Mouse (Mus musculus) E14TG2a.4 (cell line): ENCODE measurements around the gene Clasp1.

Source experiments
- H3K27me3 ChIP-seq: 2 replicates; pipeline ENCODE4 v1.6.1; 2014; ENCODE audit warnings: low read length, control low read depth; ENCODE audit not compliant: insufficient read depth
- H3K36me3 ChIP-seq: 2 replicates; pipeline ENCODE4 v1.6.1; 2014; ENCODE audit warnings: low read length, control low read depth; ENCODE audit not compliant: insufficient read depth
- H3K4me1 ChIP-seq: replicated peaks from 2 replicates; pipeline ENCODE4 v1.6.1; 2014; ENCODE audit warnings: low read depth, low read length, control low read depth
- H3K4me3 ChIP-seq: replicated peaks from 2 replicates; pipeline ENCODE4 v1.5.1; 2014; ENCODE audit warnings: mild to moderate bottlenecking, low read length
- H3K9me3 ChIP-seq: 2 replicates; pipeline ENCODE4 v1.6.1; 2014; ENCODE audit warnings: low read length, control low read depth
- CTCF ChIP-seq: conservative IDR thresholded peaks from 2 replicates; pipeline ENCODE4 v1.5.1; 2014; ENCODE audit warnings: low read length
- NANOG ChIP-seq: IDR thresholded peaks from 2 replicates; pipeline ENCODE4 v1.6.1; 2014; ENCODE audit warnings: borderline replicate concordance, low read length, mixed read lengths
- POU5F1 ChIP-seq: IDR thresholded peaks from 2 replicates; pipeline ENCODE4 v1.6.1; 2014; ENCODE audit warnings: low read length, borderline replicate concordance

The Clasp1 gene

GRCm38 (mm10) chr1:118380105-118380786, 8.6 kb upstream of the Clasp1 start:
- TF ChIP-seq POU5F1, result no peak
- TF ChIP-seq CTCF, result no peak
- TF ChIP-seq NANOG, result no peak
- Histone ChIP-seq H3K27me3 (no peaks in the 10 kb centered on the region), H3K4me1 (0 out of 2 replicates have a peak, but pooled peaks cover 8% of the 10 kb centered on the region), H3K4me3 (no peak overlapping the region), H3K36me3 (peaks cover 3% of the 10 kb centered on the region; the same call in 1 of the 2 replicates), H3K9me3 (no peaks in the 10 kb centered on the region)

GRCm38 (mm10) chr1:118388127-118388756, 616 bp upstream of the Clasp1 start:
- Histone ChIP-seq H3K4me3 (peak overlapping the region; percentile 91), H3K27me3 (no peaks in the 10 kb centered on the region), H3K36me3 (peaks cover 15% of the 10 kb centered on the region), H3K9me3 (no peaks in the 10 kb centered on the region), H3K4me1 (peaks cover 31% of the 10 kb centered on the region)
- TF ChIP-seq POU5F1 (no peak), NANOG (no peak), CTCF (no peak)

GRCm38 (mm10) chr1:118389454-118390265, 802 bp downstream of the Clasp1 start:
- H3K36me3 ChIP-seq, result peaks cover 20% of the 10 kb centered on the region
- no peaks in the 10 kb centered on the region for H3K27me3 ChIP-seq
- TF ChIP-seq NANOG (no peak), POU5F1 (no peak), CTCF (no peak)
- H3K4me3 ChIP-seq, result peak overlapping the region; percentile 91
- peaks cover 33% of the 10 kb centered on the region for H3K4me1 ChIP-seq
- no peaks in the 10 kb centered on the region for H3K9me3 ChIP-seq

- no peaks in the 10 kb centered on the region for H3K27me3 ChIP-seq
- no peaks in the 10 kb centered on the region for H3K9me3 ChIP-seq
- H3K36me3 ChIP-seq, result peaks cover 20% of the 10 kb centered on the region
- no peak for TF ChIP-seq CTCF
- no peak for TF ChIP-seq NANOG
- no peak for TF ChIP-seq POU5F1
- peak overlapping the region; percentile 91 for H3K4me3 ChIP-seq
- peaks cover 33% of the 10 kb centered on the region for H3K4me1 ChIP-seq
Observed at GRCm38 (mm10) chr1:118390266-118390660, 1.4 kb downstream of the Clasp1 start.

- no peak for TF ChIP-seq CTCF
- no peak for TF ChIP-seq NANOG
- TF ChIP-seq POU5F1, result no peak
- peaks cover 36% of the 10 kb centered on the region for H3K4me1 ChIP-seq
Observed at GRCm38 (mm10) chr1:118390871-118391387, 2.1 kb downstream of the Clasp1 start.

GRCm38 (mm10) chr1:118392246-118392645, 3.4 kb downstream of the Clasp1 start:
- Histone ChIP-seq H3K27me3 (no peaks in the 10 kb centered on the region), H3K36me3 (peaks cover 16% of the 10 kb centered on the region), H3K4me3 (no peak overlapping the region), H3K9me3 (no peaks in the 10 kb centered on the region), H3K4me1 (peaks cover 28% of the 10 kb centered on the region)
- no peak for TF ChIP-seq CTCF
- no peak for TF ChIP-seq POU5F1
- no peak for TF ChIP-seq NANOG

More at GRCm38 (mm10) chr1:118390871-118391387, 2.1 kb downstream of the Clasp1 start:
- Histone ChIP-seq H3K27me3 (no peaks in the 10 kb centered on the region), H3K36me3 (peaks cover 24% of the 10 kb centered on the region), H3K4me3 (peak overlapping the region; percentile 91), H3K9me3 (no peaks in the 10 kb centered on the region)

GRCm38 (mm10) chr1:118393916-118394315, 5.1 kb downstream of the Clasp1 start:
- Histone ChIP-seq H3K4me1 (peaks cover 35% of the 10 kb centered on the region), H3K9me3 (no peaks in the 10 kb centered on the region), H3K36me3 (peaks cover 15% of the 10 kb centered on the region; the same call in 1 of the 2 replicates), H3K27me3 (no peaks in the 10 kb centered on the region), H3K4me3 (no peak overlapping the region)
- TF ChIP-seq CTCF (no peak), NANOG (no peak), POU5F1 (no peak)

GRCm38 (mm10) chr1:118397866-118398265, 9.0 kb downstream of the Clasp1 start:
- Histone ChIP-seq H3K9me3 (no peaks in the 10 kb centered on the region), H3K36me3 (peaks cover 21% of the 10 kb centered on the region; the same call in 1 of the 2 replicates), H3K27me3 (no peaks in the 10 kb centered on the region), H3K4me1 (peaks cover 53% of the 10 kb centered on the region), H3K4me3 (no peak overlapping the region)
- TF ChIP-seq CTCF (no peak), NANOG (no peak), POU5F1 (no peak)
